Mouse (Mus musculus): ENCODE measurements at regions not wholly inside any gene's neighbourhood (a gene's known extent, or its start where the extent isn't known, plus 50 kb on each side); places are given as distances from the start of the nearest gene placed in this dataset.

- no peak for DNase-seq
These were observed 364.2 kb downstream of the Osr1 start for GRCm38 (mm10) chr12:9934158-9934557.

- DNase-seq, result no peak
These were observed 371.4 kb downstream of the Osr1 start for GRCm38 (mm10) chr12:9941357-9941756.

- no peak for DNase-seq
These were observed 371.9 kb downstream of the Osr1 start for GRCm38 (mm10) chr12:9941823-9942222.

- DNase-seq, result no peak
These were observed 378.9 kb downstream of the Osr1 start for GRCm38 (mm10) chr12:9948784-9949183.

GRCm38 (mm10) chr12:9952372-9952771 lies 382.5 kb downstream of the Osr1 start:
- no peak for DNase-seq

GRCm38 (mm10) chr12:9954178-9954888 lies 384.4 kb downstream of the Osr1 start:
- DNase-seq, result no peak

GRCm38 (mm10) chr12:9969390-9969789 lies 399.5 kb downstream of the Osr1 start:
- no peak for DNase-seq

- no peak for DNase-seq
These were observed 399.0 kb upstream of the Nt5c1b start for GRCm38 (mm10) chr12:9970771-9971170.

- peak; percentile 5 for DNase-seq
These were observed 391.2 kb upstream of the Nt5c1b start for GRCm38 (mm10) chr12:9978494-9979112.

- no peak for DNase-seq
These were observed 390.7 kb upstream of the Nt5c1b start for GRCm38 (mm10) chr12:9979113-9979507.

- DNase-seq, result no peak
These were observed 378.5 kb upstream of the Nt5c1b start for GRCm38 (mm10) chr12:9991305-9991704.

GRCm38 (mm10) chr12:9995670-9996069 lies 374.1 kb upstream of the Nt5c1b start:
- no peak for DNase-seq

GRCm38 (mm10) chr12:9996455-9997189 lies 373.2 kb upstream of the Nt5c1b start:
- no peak for DNase-seq

GRCm38 (mm10) chr12:9997190-9997561 lies 372.6 kb upstream of the Nt5c1b start:
- DNase-seq, result no peak

GRCm38 (mm10) chr12:9997571-9997970 lies 372.2 kb upstream of the Nt5c1b start:
- no peak for DNase-seq

- DNase-seq, result no peak
These were observed 369.8 kb upstream of the Nt5c1b start for GRCm38 (mm10) chr12:9999933-10000332.

- DNase-seq, result no peak
These were observed 361.3 kb upstream of the Nt5c1b start for GRCm38 (mm10) chr12:10008473-10008872.

GRCm38 (mm10) chr12:10016710-10017581 lies 352.8 kb upstream of the Nt5c1b start:
- no peak for DNase-seq

GRCm38 (mm10) chr12:10035479-10035878 lies 334.3 kb upstream of the Nt5c1b start:
- no peak for DNase-seq

GRCm38 (mm10) chr12:10062006-10062514 lies 307.7 kb upstream of the Nt5c1b start:
- no peak for DNase-seq

- DNase-seq, result no peak
These were observed 291.4 kb upstream of the Nt5c1b start for GRCm38 (mm10) chr12:10078341-10078740.

GRCm38 (mm10) chr12:10079482-10079881 lies 290.3 kb upstream of the Nt5c1b start:
- DNase-seq, result peak; percentile 2

All from right cerebral cortex, postnatal 4 days (tissue).